Mouse (Mus musculus) hindbrain, embryonic 10.5 days (tissue): ENCODE results near the gene Nr3c2. TPM values are rescaled to one million over a fixed set of nuclear protein-coding genes. Genes with fewer than 3 reads are reported as not detected.

Source experiments
- DNase-seq: peaks from one replicate; pipeline ENCODE4 v3.0.0-alpha.2; 2017; ENCODE audit warnings: low spot score
- H3K27ac ChIP-seq: fragments of 300-500 bp; sonication (generic); 2 replicates; pipeline ENCODE4 v1.5.1; 2016; ENCODE audit warnings: mild to moderate bottlenecking, moderate library complexity
- H3K27me3 ChIP-seq: fragments of 300-500 bp; sonication (generic); 2 replicates; pipeline ENCODE4 v1.6.1; 2016; ENCODE audit warnings: mild to moderate bottlenecking; ENCODE audit not compliant: poor library complexity, insufficient read depth, severe bottlenecking
- H3K36me3 ChIP-seq: fragments of 300-500 bp; sonication (generic); 2 replicates; pipeline ENCODE4 v1.6.1; 2016; ENCODE audit warnings: mild to moderate bottlenecking, moderate library complexity
- H3K4me1 ChIP-seq: fragments of 300-500 bp; sonication (generic); replicated peaks from 2 replicates; pipeline ENCODE4 v1.6.1; 2016; ENCODE audit warnings: mild to moderate bottlenecking
- H3K4me3 ChIP-seq: fragments of 300-500 bp; sonication (generic); 2 replicates; pipeline ENCODE4 v1.5.1; 2016; ENCODE audit warnings: mild to moderate bottlenecking, moderate library complexity
- H3K9me3 ChIP-seq: fragments of 300-500 bp; sonication (generic); 2 replicates; pipeline ENCODE4 v1.6.1; 2016; ENCODE audit warnings: mild to moderate bottlenecking, moderate library complexity
- WGBS: fragments of 180-500 bp; shearing (Covaris S2); methylation state at CpG from one replicate; pipeline ENCODE4 v1.1.7; 2016; 5-methylcytosine and 5-hydroxymethylcytosine counted together
- polyA plus RNA-seq: library from polyadenylated mRNA; unstranded; fragments of >200 nt; fragmentation: Nextera tagmentation; extraction: Ambion mirVana; gene quantifications from 2 replicates; pipeline ENCODE4 v1.2.1, GENCODE M21; 2016

Gene Nr3c2
- polyA plus RNA-seq, 1 experiment from 2014 or later, result 0.72 TPM

- 92% methylated on average over 5 of the region's 5 CpGs for WGBS
- Histone ChIP-seq H3K4me3 (no peak overlapping the region), H3K27ac (no peak overlapping the region), H3K4me1 (no peaks in the 10 kb centered on the region), H3K36me3 (peaks cover 21% of the 10 kb centered on the region), H3K9me3 (no peaks in the 10 kb centered on the region), H3K27me3 (no peaks in the 10 kb centered on the region)
- DNase-seq, result no peak
These were observed 357.3 kb downstream of the Nr3c2 start for GRCm38 (mm10) chr8:77256450-77257084.

GRCm38 (mm10) chr8:77257085-77257451 is 357.8 kb downstream of the Nr3c2 start:
- no peak overlapping the region for H3K4me3 ChIP-seq
- DNase-seq, result no peak

GRCm38 (mm10) chr8:77261215-77261614 is 362.0 kb downstream of the Nr3c2 start:
- no peak overlapping the region for H3K4me3 ChIP-seq
- peaks cover 21% of the 10 kb centered on the region for H3K36me3 ChIP-seq
- no peak overlapping the region for H3K27ac ChIP-seq
- no peaks in the 10 kb centered on the region for H3K9me3 ChIP-seq
- no peak for DNase-seq
- no peaks in the 10 kb centered on the region for H3K27me3 ChIP-seq
- H3K4me1 ChIP-seq, result no peaks in the 10 kb centered on the region
- WGBS, result 95% methylated on average over 6 of the region's 6 CpGs

More at GRCm38 (mm10) chr8:77257085-77257451, 357.8 kb downstream of the Nr3c2 start:
- WGBS, result 95% methylated on average over 12 of the region's 12 CpGs
- Histone ChIP-seq H3K4me1 (no peaks in the 10 kb centered on the region), H3K27ac (no peak overlapping the region), H3K9me3 (no peaks in the 10 kb centered on the region), H3K27me3 (no peaks in the 10 kb centered on the region), H3K36me3 (peaks cover 21% of the 10 kb centered on the region)

- H3K36me3 ChIP-seq, result 0 out of 2 replicates have a peak, but pooled peaks cover 14% of the 10 kb centered on the region
- no peaks in the 10 kb centered on the region for H3K27me3 ChIP-seq
- H3K4me3 ChIP-seq, result no peak overlapping the region
- H3K27ac ChIP-seq, result no peak overlapping the region
- H3K9me3 ChIP-seq, result no peaks in the 10 kb centered on the region
- WGBS, result 90% methylated on average over 12 of the region's 12 CpGs
- no peaks in the 10 kb centered on the region for H3K4me1 ChIP-seq
- DNase-seq, result no peak
These were observed 363.2 kb downstream of the Nr3c2 start for GRCm38 (mm10) chr8:77262216-77263009.

- H3K9me3 ChIP-seq, result peaks cover 14% of the 10 kb centered on the region
- 81% methylated on average over 1 of the region's 1 CpGs for WGBS
- H3K36me3 ChIP-seq, result peaks cover 11% of the 10 kb centered on the region; the same call in 1 of the 2 replicates
- H3K4me1 ChIP-seq, result no peaks in the 10 kb centered on the region; the same call in 1 of the 2 replicates
- no peak overlapping the region for H3K27ac ChIP-seq
- no peak overlapping the region for H3K4me3 ChIP-seq
- DNase-seq, result no peak
- no peaks in the 10 kb centered on the region for H3K27me3 ChIP-seq
These were observed 368.7 kb downstream of the Nr3c2 start for GRCm38 (mm10) chr8:77267941-77268405.

GRCm38 (mm10) chr8:77272136-77272535 is 372.9 kb downstream of the Nr3c2 start:
- DNase-seq, result no peak
- WGBS, result 86% methylated on average over 6 of the region's 6 CpGs
- Histone ChIP-seq H3K27me3 (no peaks in the 10 kb centered on the region), H3K9me3 (peaks cover 14% of the 10 kb centered on the region), H3K4me3 (no peak overlapping the region), H3K4me1 (no peaks in the 10 kb centered on the region; the same call in 1 of the 2 replicates), H3K36me3 (peaks cover 11% of the 10 kb centered on the region; the same call in 1 of the 2 replicates), H3K27ac (no peak overlapping the region)

GRCm38 (mm10) chr8:77275571-77275970 is 376.3 kb downstream of the Nr3c2 start:
- Histone ChIP-seq H3K27ac (no peak overlapping the region), H3K4me3 (no peak overlapping the region), H3K4me1 (no peaks in the 10 kb centered on the region), H3K27me3 (no peaks in the 10 kb centered on the region), H3K36me3 (no peaks in the 10 kb centered on the region), H3K9me3 (peaks cover under 1% of the 10 kb centered on the region; the same call in 1 of the 2 replicates)
- DNase-seq, result no peak
- WGBS, result 93% methylated on average over 5 of the region's 5 CpGs

GRCm38 (mm10) chr8:77276827-77277226 is 377.6 kb downstream of the Nr3c2 start:
- Histone ChIP-seq H3K9me3 (no peaks in the 10 kb centered on the region), H3K36me3 (no peaks in the 10 kb centered on the region), H3K27me3 (no peaks in the 10 kb centered on the region), H3K4me3 (no peak overlapping the region), H3K27ac (no peak overlapping the region), H3K4me1 (no peaks in the 10 kb centered on the region)
- WGBS, result 92% methylated on average over 10 of the region's 10 CpGs
- DNase-seq, result no peak

GRCm38 (mm10) chr8:77278246-77278645 is 379.0 kb downstream of the Nr3c2 start:
- Histone ChIP-seq H3K4me3 (no peak overlapping the region), H3K4me1 (peaks cover 5% of the 10 kb centered on the region), H3K27me3 (no peaks in the 10 kb centered on the region), H3K9me3 (no peaks in the 10 kb centered on the region), H3K36me3 (no peaks in the 10 kb centered on the region), H3K27ac (no peak overlapping the region)
- WGBS, result 94% methylated on average over 4 of the region's 4 CpGs
- no peak for DNase-seq

- Histone ChIP-seq H3K9me3 (no peaks in the 10 kb centered on the region), H3K27me3 (no peaks in the 10 kb centered on the region), H3K4me1 (peaks cover 11% of the 10 kb centered on the region), H3K4me3 (no peak overlapping the region), H3K27ac (no peak overlapping the region), H3K36me3 (no peaks in the 10 kb centered on the region)
- 61% methylated on average over 3 of the region's 3 CpGs for WGBS
- no peak for DNase-seq
These were observed 380.7 kb downstream of the Nr3c2 start for GRCm38 (mm10) chr8:77279977-77280376.

- no peaks in the 10 kb centered on the region for H3K27me3 ChIP-seq
- H3K36me3 ChIP-seq, result no peaks in the 10 kb centered on the region
- WGBS, result 85% methylated on average over 7 of the region's 7 CpGs
- H3K9me3 ChIP-seq, result no peaks in the 10 kb centered on the region
- no peak overlapping the region for H3K4me3 ChIP-seq
- H3K4me1 ChIP-seq, result peaks cover 11% of the 10 kb centered on the region
- DNase-seq, result no peak
- H3K27ac ChIP-seq, result 0 out of 2 replicates have a peak overlapping the region, but pooled peaks have one; percentile 23
These were observed 383.5 kb downstream of the Nr3c2 start for GRCm38 (mm10) chr8:77282605-77283236.

GRCm38 (mm10) chr8:77284473-77284872 is 385.2 kb downstream of the Nr3c2 start:
- Histone ChIP-seq H3K36me3 (no peaks in the 10 kb centered on the region), H3K4me1 (peaks cover 11% of the 10 kb centered on the region), H3K27me3 (no peaks in the 10 kb centered on the region), H3K9me3 (no peaks in the 10 kb centered on the region), H3K4me3 (no peak overlapping the region), H3K27ac (no peak overlapping the region)
- WGBS, result 92% methylated on average over 3 of the region's 3 CpGs
- no peak for DNase-seq

- Histone ChIP-seq H3K4me1 (peaks cover 17% of the 10 kb centered on the region; the same call in 1 of the 2 replicates), H3K27me3 (no peaks in the 10 kb centered on the region)
- 81% methylated on average over 3 of the region's 3 CpGs for WGBS
These were observed 388.8 kb downstream of the Nr3c2 start for GRCm38 (mm10) chr8:77288065-77288464.

More at GRCm38 (mm10) chr8:77288065-77288464, 388.8 kb downstream of the Nr3c2 start:
- DNase-seq, result no peak
- no peak overlapping the region for H3K4me3 ChIP-seq
- H3K27ac ChIP-seq, result no peak overlapping the region
- H3K9me3 ChIP-seq, result no peaks in the 10 kb centered on the region
- H3K36me3 ChIP-seq, result no peaks in the 10 kb centered on the region
